Mouse (Mus musculus): Measurements from ENCODE around the gene P2ry6.

- TF ChIP-seq CTCF (IDR thresholded peaks at IDR 0.05; ENCODE audit: low read depth, low read length) = no peak
- no peak for TF ChIP-seq POLR2A (IDR thresholded peaks at IDR 0.05; ENCODE audit: borderline replicate concordance, low read depth, low read length)
Observed at GRCm38 (mm10) chr7:100966014-100966413, 8.4 kb downstream of the P2ry6 start.

Measured in bone marrow macrophage, adult 2 months (primary cell).